Mouse (Mus musculus) ovary, postnatal 10 days (tissue): Measurements from ENCODE around the gene 0610037L13Rik.

ENCODE experiments used
- DNase-seq: peaks from one replicate; pipeline ENCODE4 v3.0.0; 2022; ENCODE audit warnings: low spot score

Gene 0610037L13Rik

DNA sequence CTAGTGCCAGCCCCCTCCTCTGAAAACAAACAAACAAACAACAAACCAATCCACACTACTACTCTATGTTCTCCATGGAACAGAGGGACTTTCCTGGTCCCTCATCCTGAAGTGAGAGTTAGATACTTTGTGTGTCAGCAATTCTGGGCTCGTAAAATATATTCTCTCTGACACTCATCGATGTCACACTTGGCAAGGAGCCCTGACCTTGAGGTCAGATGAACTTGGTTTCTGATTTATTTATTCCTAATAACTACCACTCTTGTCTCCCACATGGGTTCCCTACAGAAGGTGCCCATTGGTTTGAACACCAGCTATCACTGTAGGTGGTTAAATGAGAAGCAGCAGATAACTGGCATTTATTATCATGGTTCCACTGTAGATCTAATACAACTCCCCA lies 30.7 kb downstream of the 0610037L13Rik start:
- no peak for DNase-seq

DNA sequence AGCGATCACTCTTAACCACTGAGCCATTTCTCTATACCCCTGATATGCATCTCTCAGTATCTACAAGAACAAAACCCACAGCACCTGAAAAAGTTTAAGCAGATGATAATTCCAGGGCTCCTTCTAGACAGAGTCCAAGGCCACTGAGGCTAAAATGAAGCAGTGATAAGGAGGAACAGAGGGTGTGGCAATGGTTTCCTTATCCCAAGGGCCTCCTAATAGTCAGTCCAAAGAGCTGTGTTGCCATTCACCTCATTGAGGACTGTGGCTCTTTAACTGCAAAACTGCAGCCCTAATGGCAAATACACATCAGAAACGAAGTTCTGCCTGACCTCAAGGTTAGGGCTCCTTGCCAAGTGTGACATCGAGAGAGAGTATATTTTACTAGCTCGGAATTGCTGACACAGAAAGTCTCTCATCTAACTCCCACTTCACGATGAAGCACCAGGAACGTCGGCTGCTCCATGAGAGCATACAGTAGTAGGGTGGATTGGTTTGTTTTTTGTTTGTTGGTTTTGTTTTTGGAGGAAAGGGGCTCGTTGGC lies 31.6 kb downstream of the 0610037L13Rik start:
- no peak for DNase-seq

DNA sequence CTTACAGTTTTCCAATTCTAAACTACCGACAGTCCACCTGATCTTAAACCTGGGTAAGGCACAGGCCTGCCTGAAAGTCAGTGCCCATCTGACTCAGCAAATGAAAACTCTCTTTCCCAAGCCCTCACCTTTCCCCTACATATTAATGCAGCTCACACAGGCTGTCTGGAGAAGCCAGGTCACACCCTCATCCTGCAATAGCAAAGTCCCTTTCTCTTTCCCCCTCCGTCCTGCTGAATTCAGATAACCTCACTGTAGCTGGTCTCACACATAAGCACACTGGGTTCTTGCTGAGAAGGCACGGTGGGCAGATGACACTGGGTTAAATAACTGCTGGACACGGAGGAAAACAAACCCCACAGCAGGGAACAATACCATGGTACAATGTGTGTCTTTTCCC lies 32.3 kb downstream of the 0610037L13Rik start:
- DNase-seq: no peak

DNA sequence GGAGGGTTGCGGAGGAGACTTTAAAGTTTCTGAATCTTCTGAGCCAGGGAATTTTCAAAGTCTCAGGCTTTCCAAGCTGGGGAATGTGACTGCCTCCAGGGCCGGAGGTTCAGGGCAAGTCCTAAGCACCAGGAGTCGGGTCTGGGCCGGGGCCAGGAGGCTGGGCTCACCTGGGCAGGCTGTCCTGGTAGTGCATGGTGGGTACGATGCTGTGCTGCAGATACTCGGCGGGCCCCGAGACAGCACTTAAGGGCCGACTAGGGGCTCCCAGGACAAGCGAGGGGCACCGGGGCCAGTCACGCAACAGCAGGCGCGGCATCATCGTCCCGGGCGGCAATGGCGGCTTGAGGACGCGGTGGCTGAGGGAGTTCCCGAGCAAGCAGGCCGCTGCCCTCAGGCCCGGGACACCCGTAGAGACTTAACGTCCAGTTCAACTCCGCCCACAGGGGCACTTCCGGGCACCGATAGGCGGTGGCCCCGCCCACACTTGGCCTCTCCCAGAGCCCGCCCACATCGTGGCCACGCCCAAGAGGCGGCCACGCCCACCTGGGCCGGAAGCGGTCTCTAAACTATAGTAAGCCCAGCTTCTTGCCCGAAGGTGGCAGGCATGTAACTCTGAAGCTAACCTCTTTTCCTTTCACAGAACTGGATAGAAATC lies 33.7 kb downstream of the 0610037L13Rik start, which contains the start of gene Cpt2:
TSS of gene Cpt2 (minus strand) at position 466 of the 658 bp plus-strand sequence.
- DNase-seq: peak; percentile 86

DNA sequence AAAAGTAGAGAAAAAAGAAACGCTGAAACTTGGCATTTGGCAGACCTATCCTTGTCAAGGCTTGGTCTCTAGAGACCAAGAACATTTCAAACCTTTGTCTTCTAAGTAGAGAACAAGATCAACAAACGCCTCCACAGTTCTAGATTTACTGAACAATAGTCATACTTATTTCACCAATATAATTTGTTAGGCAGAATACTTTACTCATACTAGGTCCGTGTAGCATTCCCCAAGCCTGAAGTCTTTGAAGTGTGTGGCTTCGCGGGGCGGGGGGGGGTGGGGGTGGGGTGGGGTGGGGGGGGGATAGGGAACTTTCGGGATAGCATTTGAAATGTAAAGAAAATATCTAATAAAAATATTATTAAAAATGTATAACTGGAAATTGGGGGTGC lies 34.2 kb downstream of the 0610037L13Rik start:
- no peak for DNase-seq

DNA sequence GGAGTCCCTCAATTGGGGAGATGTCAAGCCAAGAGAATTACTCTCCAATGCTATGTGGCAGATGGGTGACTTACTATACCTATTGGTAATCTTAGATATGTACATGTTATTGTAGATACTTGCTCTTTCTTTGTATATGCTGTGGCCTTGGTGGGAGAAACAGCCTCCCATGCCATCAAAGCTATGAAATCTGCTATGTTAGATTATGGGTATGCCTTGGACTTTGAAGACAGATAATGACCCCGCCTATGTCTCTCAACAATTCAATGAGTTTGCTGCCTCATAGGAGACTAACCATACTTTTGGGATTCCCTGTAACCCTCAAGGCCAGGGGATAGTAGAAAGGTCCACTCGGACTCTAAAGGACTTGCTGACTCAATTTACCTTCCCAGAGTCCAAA lies 38.7 kb downstream of the 0610037L13Rik start:
- DNase-seq: no peak

DNA sequence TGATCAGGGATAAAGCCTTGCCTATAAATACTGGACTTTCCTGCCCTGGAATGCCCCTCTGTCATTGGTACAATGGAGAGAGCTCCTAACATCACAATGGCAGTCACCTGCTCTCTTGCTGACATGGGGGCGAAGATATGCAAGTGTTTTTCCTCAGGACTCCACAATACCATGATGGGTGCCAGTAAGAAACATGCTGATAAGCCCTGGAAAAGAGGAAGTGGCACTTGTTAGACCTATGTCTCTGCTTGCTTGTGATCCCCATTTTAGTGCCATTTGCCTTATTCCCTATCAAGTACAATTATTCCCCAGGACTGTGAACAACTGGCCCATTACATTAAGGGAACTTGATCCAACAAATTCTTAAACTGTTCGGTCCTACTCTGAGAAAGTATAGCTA lies 39.1 kb downstream of the 0610037L13Rik start:
- no peak for DNase-seq

DNA sequence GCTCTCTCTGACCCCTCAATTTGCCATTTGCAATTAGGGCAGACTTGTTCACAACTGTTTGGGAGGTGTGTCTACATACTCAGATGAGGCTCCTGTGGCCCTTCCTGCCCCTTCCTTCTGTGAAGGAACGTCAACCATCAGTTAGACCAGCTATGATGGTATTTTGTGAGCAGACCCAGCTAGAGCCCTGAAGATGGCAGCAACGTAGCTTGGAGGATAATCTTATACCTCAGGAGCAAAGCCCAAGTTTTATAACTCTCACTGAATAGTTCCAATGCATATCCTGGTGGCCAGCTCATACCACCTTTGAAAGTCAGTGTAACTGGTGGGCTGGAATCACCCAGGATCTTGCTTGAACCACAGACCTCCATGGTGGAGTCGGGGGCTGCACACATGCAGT lies 41.8 kb downstream of the 0610037L13Rik start:
- DNase-seq: no peak

DNA sequence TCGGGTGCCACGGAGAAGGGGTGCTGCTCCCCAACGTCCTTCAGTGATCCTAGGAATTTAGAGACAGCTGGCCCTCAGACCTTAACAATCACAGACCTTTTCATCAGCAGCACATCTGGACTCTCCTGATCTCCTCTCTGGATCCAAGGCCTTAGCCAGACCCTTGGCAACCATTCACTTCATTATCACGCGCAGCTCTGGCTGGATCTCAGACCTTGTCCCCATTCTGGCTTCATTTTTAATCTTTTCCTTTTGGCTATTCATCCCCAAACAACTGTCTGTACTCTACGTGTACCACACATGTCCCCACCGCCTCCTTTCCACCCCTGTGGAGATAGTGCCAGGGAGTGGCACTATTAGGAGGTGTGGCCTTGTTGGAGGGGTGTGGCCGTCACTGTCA lies 43.6 kb downstream of the 0610037L13Rik start:
- DNase-seq: no peak

DNA sequence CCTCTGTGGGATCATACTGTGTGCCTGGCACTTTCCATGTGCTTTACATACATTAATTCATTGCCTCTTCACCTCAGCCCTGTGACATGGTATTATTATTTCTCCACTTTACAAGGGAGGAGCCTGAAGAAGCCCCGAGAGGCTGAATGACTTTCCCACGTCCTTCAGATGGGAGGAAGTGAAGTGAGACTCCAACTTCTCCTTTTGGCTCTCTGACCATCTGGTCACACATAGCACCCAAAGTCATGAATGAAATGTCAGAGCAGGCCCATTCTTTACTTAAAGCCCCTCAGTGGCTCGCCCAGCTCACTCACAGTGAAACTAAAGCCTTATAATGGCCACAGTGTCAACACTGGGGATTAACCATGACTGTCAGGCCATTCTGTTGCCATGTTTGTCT lies 45.6 kb downstream of the 0610037L13Rik start:
- no peak for DNase-seq

DNA sequence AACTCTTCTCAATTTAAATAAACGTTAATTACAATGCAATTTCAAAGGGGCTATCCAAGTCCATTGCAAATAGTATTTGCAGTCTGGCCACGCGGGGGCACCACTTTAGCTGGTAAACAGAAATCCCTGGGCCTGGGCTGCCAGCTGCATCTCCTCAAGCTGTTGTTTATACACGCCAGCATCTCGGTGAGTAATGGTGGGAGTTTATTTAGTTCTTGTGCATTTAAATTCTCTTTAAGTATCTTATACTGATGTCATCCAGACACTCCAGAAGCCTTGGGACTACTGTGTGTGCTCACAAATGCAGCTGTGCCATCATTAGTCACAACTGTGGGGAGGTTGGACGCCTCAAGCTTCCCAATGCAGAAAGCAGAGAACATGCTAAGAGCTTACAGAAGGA lies 47.7 kb downstream of the 0610037L13Rik start:
- peak; percentile 38 for DNase-seq

DNA sequence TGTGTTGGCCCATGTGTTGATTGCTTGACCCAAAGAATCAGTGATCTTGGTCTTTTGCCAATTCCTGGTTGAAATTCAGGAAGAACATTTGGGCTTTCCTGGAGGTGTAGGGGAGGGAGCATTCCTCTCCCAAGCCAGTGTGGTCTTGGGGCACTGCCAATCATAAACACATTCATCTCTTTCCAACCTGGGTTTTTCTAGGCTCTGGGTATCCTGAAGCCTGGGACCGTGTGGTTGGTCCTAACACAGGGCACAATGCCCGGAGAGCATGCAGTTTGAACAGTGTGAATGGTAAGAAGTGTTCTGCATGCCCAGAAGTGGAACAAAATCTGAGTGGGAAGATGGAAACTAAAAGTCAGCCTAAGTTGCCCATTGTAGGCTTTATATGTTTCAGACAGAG lies 48.5 kb downstream of the 0610037L13Rik start:
- DNase-seq: no peak

DNA sequence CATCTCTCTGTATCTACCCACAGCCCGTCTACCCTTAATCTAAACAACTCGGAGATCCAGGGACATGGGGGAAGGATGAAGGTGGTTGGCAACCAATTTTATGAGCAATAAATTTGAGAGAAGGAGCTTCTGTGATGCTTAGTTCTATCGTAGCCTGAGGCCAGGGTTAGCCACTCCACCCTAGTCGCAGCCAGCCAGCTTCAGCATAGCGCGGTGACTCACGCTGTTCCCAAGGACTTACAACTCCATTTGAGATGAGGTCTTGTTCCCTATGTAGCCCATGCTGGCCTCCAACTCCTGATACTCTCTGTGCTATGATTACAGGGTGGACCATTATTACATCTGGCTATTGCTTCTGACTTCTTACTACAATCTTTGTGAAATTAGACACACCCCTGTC lies 53.1 kb downstream of the 0610037L13Rik start:
- DNase-seq: no peak

DNA sequence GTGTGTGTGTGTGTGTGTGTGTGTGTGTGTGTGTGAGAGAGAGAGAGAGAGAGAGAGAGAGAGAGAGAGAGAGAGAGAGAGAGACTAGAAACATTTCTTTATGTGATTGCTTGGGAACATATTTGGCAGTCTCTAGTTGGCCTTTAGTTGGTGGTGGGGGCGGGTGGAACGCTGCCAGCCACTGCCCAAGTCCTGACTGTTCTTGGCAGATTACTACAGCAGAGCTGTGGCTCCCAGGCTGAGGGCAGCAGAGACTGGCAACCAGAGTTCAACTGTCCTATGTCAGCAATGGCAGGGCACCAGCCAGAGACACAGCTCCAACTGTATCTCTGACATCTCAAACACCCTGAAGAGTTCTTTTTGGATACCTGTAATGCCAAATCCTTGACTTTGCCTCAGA lies 54.5 kb downstream of the 0610037L13Rik start:
- DNase-seq: no peak
